Mouse (Mus musculus): ENCODE results near the gene Olfr1465. TPM values are rescaled to one million over a fixed set of nuclear protein-coding genes. Genes with fewer than 3 reads are reported as not detected.

The Olfr1465 gene
- total RNA-seq (2021) (not detected), polyA plus RNA-seq (2012; rRNA removed) (not detected in 2 replicates)
- long read RNA-seq: 0 reads

DNA sequence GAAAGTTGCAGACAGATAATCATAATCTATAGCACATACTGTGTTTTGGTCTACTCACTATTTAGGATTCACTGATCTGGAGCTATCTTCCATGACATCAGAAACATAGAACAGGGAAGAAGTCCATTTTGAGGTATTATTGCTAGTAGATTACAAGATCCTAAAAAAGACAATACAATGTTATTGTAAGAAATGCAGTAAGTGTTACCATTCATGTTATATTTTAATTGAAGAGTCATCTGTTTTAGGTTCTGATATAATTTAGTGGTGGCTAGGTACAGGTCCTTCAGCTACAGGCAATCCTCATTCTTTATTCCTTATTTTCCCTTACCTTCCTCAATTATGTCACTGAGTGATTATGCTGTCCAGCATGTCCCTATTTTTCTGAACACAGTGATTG, at the start of gene Olfr1465:
Gene Olfr1465 (minus strand): TSS at position 101 of the 400 bp plus-strand sequence.
- no peak for DNase-seq

GRCm38 (mm10) chr19:13361936-13362335, 46.6 kb upstream of the Olfr1465 start, which contains the start of gene Olfr1467:
Gene Olfr1467, plus strand, starts transcription at chr19:13362236.
- DNase-seq: no peak

DNA sequence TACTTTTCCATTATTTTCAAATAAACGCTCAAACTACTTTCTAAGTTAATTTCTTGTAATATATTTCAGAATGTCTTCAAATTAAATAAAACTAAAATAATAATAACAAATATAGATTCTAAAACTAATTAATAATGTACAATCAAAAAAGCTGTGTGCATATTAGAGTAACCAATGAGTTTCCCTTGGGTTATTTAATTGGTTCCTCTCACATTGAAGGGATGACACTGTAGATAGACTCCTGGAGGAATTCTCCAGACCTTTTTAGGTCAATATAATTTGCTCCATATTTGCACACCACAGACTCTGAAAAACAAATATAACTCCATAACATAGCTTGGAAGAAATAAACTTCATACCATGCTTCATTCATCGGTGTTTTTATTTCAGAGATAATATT, 23.2 kb upstream of the Olfr1465 start, which contains the start of gene Olfr1466:
Gene Olfr1466 (plus strand): TSS at position 301 of the 400 bp plus-strand sequence.
- no peak for DNase-seq

Other genes with a start within 250 kb of the Olfr1465 start
- not detected for gene Olfr1457, start 217.7 kb downstream of the Olfr1465 start, total RNA-seq (2021)
- not detected in 2 replicates for gene Olfr1457, start 217.7 kb downstream of the Olfr1465 start, polyA plus RNA-seq (2012; rRNA removed)
- gene Olfr1458, start 208.8 kb downstream of the Olfr1465 start, total RNA-seq (2021): not detected
- not detected in 2 replicates for gene Olfr1458, start 208.8 kb downstream of the Olfr1465 start, polyA plus RNA-seq (2012; rRNA removed)
- gene Olfr1459, start 166.0 kb downstream of the Olfr1465 start, total RNA-seq (2021): under 1 TPM; 0.03 to 0.06 TPM
- not detected in 2 replicates for gene Olfr1459, start 166.0 kb downstream of the Olfr1465 start, polyA plus RNA-seq (2012; rRNA removed)
- not detected for gene Olfr1461, start 152.5 kb downstream of the Olfr1465 start, total RNA-seq (2021)
- gene Olfr1461, start 152.5 kb downstream of the Olfr1465 start, polyA plus RNA-seq (2012; rRNA removed): not detected in 2 replicates
- gene Olfr1462, start 129.8 kb downstream of the Olfr1465 start, total RNA-seq (2021): not detected
- not detected in 2 replicates for gene Olfr1462, start 129.8 kb downstream of the Olfr1465 start, polyA plus RNA-seq (2012; rRNA removed)
- not detected for gene Olfr1463, start 84.2 kb downstream of the Olfr1465 start, total RNA-seq (2021)
- gene Olfr1463, start 84.2 kb downstream of the Olfr1465 start, polyA plus RNA-seq (2012; rRNA removed): not detected in 2 replicates
- gene Olfr1466, start 23.3 kb upstream of the Olfr1465 start, total RNA-seq (2021): not detected
- not detected in 2 replicates for gene Olfr1466, start 23.3 kb upstream of the Olfr1465 start, polyA plus RNA-seq (2012; rRNA removed)
- not detected for gene Olfr1467, start 46.7 kb upstream of the Olfr1465 start, total RNA-seq (2021)
- not detected in 2 replicates for gene Olfr1467, start 46.7 kb upstream of the Olfr1465 start, polyA plus RNA-seq (2012; rRNA removed)
- not detected for gene Olfr1469, start 92.3 kb upstream of the Olfr1465 start, total RNA-seq (2021)
- gene Olfr1469, start 92.3 kb upstream of the Olfr1465 start, polyA plus RNA-seq (2012; rRNA removed): not detected in 2 replicates
- gene Olfr1471, start 127.9 kb upstream of the Olfr1465 start, total RNA-seq (2021): not detected
- not detected in 2 replicates for gene Olfr1471, start 127.9 kb upstream of the Olfr1465 start, polyA plus RNA-seq (2012; rRNA removed)
- not detected for gene Olfr1472, start 140.5 kb upstream of the Olfr1465 start, total RNA-seq (2021)
- gene Olfr1472, start 140.5 kb upstream of the Olfr1465 start, polyA plus RNA-seq (2012; rRNA removed): not detected in 2 replicates
- not detected for gene Olfr1474, start 154.0 kb upstream of the Olfr1465 start, total RNA-seq (2021)
- gene Olfr1474, start 154.0 kb upstream of the Olfr1465 start, polyA plus RNA-seq (2012; rRNA removed): not detected in 2 replicates
- gene Olfr1475, start 164.7 kb upstream of the Olfr1465 start, total RNA-seq (2021): not detected
- gene Olfr1475, start 164.7 kb upstream of the Olfr1465 start, polyA plus RNA-seq (2012; rRNA removed): not detected in 2 replicates
- gene Olfr1477, start 185.0 kb upstream of the Olfr1465 start, total RNA-seq (2021): not detected
- gene Olfr1477, start 185.0 kb upstream of the Olfr1465 start, polyA plus RNA-seq (2012; rRNA removed): not detected in 2 replicates
- gene Olfr1480, start 212.4 kb upstream of the Olfr1465 start, total RNA-seq (2021): not detected
- gene Olfr1480, start 212.4 kb upstream of the Olfr1465 start, polyA plus RNA-seq (2012; rRNA removed): not detected in 2 replicates